Mouse (Mus musculus): ENCODE measurements at regions not wholly inside any gene's neighbourhood (a gene's known extent, or its start where the extent isn't known, plus 50 kb on each side); places are given as distances from the start of the nearest gene placed in this dataset.
"Not testable (repeated sequence)": the region's sequence is repeated elsewhere in the genome, so short reads cannot be mapped to it uniquely, and the experiment has no call there.

- DNase-seq, result peak in 1 of 2 experiments; percentile 32
Observed at GRCm38 (mm10) chr8:55558751-55559150, 348.0 kb downstream of the Adam29 start.

- DNase-seq, result no peak
Observed at GRCm38 (mm10) chr8:55538868-55539267, 367.9 kb downstream of the Adam29 start.

GRCm38 (mm10) chr8:55529397-55529796 lies 377.4 kb downstream of the Adam29 start:
- not testable (repeated sequence) for DNase-seq

GRCm38 (mm10) chr8:55519151-55519550 lies 387.6 kb downstream of the Adam29 start:
- DNase-seq, result not testable (repeated sequence)

DNA sequence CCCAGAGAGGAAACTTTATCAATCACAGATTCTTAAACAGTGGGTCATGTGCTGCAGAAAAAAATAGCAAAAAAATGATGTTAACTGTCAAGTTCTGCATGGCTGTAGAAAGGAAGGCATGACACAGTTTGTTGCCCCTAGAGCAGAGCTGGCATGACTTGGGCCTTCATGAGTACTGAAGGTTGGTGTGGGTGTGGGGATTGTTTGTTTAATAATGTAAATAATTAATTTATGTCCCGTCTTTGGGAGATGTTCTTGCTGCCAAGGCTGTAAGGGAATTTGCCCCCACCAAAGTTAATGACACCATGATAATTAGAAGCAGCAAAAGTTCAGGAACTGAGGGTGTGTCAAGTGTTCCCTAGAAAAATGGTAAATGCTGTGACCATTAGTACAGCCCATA lies 429.4 kb downstream of the Adam29 start:
- no peak for DNase-seq

GRCm38 (mm10) chr8:55476923-55477322 lies 429.8 kb downstream of the Adam29 start:
- DNase-seq, result no peak

DNA sequence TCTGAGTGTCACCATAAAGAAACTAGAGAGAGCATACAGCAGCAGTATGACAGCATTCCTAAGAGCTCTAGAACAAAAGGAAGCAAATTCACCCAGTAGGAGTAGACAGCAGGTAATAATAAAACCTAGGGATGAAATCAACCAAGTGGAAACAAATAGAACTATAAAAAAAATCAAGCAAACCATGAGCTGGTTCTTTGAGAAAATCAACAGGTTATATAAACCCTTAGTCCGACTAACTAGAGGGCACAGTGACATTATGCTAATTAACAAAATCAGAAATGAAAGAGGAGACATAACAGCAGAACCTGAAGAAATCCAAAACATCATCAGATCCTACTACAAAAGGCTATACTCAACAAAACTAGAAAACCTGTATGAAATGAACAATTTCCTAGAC lies 434.4 kb downstream of the Adam29 start:
- no peak for DNase-seq

- DNase-seq, result not testable (repeated sequence)
Observed at GRCm38 (mm10) chr8:55466771-55467170, 440.0 kb downstream of the Adam29 start.

DNA sequence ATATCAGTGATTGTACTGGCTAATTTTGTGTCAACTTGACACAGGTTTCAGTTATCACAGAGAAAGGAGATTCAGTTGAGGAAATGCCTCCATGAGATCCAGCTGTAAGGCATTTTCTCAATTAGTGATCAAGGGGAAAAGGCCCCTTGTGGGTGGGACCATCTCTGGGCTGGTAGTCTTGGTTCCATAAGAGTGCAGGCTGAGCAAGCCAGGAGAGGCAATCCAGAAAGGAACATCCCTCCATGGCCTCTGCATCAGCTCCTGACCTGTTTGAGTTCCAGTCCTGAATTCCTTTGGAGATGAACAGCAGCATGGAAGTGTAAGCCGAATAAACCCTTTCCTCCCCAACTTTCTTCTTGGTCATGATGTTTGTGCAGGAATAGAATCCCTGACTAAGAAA lies 440.8 kb downstream of the Adam29 start:
- DNase-seq, result not testable (repeated sequence)

DNA sequence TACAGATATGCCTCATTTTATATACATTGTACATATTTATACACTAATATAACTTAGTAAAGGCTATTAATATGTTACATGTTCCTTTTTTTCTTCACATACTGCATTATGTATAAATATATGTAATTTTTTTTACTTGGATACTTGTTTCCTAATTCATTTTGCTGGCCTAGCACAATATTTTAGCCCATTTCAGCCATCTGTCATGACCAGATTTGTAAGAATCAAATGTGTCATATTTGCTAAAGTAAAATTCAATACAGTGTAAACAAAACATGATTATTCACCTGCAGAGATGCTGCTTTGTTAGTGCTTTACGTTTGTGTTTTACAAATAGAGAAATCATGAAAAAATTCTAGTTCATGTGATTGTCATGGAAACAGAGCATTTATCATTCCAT lies 441.3 kb downstream of the Adam29 start:
- DNase-seq, result no peak

DNA sequence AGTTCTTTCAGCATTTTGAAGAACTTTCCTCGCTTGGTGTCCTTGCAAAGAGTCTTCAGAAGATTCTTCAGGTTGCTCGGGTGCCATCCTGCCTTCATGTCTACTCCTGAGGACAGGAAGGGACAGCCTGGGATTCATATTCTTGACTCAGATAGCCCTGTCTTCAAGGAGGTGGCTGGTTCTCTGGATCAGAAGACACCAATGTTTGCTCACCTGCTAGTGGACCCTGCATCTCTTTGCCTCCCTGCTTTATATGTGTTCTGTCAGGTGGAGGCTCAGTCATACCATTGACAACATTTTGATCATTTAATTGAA lies 441.9 kb downstream of the Adam29 start:
- no peak for DNase-seq

DNA sequence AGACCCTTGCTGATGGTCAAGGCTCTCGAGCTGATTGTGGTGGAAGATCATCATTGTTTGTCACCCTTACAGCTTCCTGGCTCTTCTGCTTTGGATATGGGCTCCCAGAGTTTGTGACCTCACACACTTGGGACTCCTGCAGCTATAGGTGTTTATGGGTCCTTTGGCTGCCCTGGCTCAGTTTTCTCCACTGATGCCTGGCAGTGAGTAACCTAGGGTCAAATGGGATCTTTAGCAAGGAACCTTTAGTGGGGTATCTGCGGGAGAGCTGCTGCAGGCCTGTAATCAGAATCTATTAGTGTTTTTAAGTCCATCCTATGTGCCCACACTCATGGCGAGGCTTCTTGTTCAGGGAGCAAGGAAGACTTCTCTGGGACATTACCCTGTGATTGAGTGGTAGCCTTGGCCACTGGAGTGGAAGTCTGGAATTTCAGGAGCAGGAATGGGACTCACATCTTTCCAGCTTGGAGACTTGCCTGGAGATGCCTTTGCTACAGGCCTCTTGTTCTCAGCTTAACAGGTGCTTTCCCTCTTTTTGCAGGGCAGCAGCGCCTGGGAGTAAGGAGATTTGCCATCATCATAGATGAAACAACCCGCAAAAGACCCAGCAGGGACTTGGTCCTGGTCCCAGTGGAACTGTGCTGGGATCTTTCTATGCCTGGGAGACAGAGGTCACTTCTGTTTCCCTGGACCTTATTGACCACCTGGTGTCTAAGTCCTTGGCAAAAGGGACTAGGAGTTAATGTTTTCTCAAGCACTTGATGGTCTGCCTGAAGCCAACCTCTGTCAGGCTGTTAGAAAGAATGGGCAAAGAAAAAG lies 442.5 kb downstream of the Adam29 start:
- DNase-seq, result no peak

- DNase-seq, result not testable (repeated sequence)
Observed at GRCm38 (mm10) chr8:55460790-55461189, 446.0 kb downstream of the Adam29 start.

DNA sequence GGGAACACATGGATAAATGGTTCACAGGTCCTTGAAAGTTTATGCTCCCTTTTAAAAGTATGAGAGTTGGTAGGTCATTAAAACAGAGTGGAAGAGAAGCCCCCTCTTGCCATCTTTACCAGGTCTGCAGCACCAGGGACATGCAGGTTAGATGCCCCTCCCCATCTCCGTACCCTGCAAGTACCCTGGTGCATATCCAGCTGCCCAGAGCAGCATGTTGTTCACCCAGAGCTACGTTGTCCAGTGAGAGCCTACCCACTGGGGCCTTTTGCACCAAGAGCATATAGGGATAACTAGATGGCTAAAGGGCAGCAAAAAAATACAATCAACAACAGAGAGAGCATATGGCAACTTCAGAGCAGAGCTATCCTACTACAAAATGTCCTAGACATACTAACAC lies 449.3 kb downstream of the Adam29 start:
- DNase-seq, result no peak

All from cerebellum, postnatal 14 days (tissue).